Mouse (Mus musculus) myocyte (in vitro differentiated cells): ENCODE results near the gene Fhad1.

Source experiments
- MAX ChIP-seq: IDR thresholded peaks from one replicate; pipeline ENCODE4 v1.6.1; 2011; ENCODE audit warnings: low read depth, mild to moderate bottlenecking, control low read depth
- POLR2A ChIP-seq: IDR thresholded peaks from one replicate; pipeline ENCODE4 v1.6.1; 2011; ENCODE audit warnings: low read depth, mild to moderate bottlenecking, control low read depth, moderate library complexity; ENCODE audit not compliant: insufficient read length
- TCF3 ChIP-seq: IDR thresholded peaks from one replicate; pipeline ENCODE4 v1.6.1; 2011; ENCODE audit warnings: low read depth, control low read depth; ENCODE audit not compliant: insufficient read length

GRCm38 (mm10) chr4:141992530-141993204 is 22.2 kb downstream of the Fhad1 start:
- TF ChIP-seq POLR2A = no peak
- no peak for TF ChIP-seq MAX
- TF ChIP-seq TCF3 = no peak
